Mouse (Mus musculus): ENCODE measurements around the gene Plet1.

- TF ChIP-seq CTCF (IDR thresholded peaks at IDR 0.05; ENCODE audit: extremely low read depth, insufficient read length, insufficient replicate concordance, low read depth, low read length) (no peak), POLR2A (IDR thresholded peaks at IDR 0.05; ENCODE audit: low read depth, low read length) (no peak)
These were observed 15.5 kb upstream of the Plet1 start for GRCm38 (mm10) chr9:50478826-50479225.

Measured in small intestine, adult 2 months (tissue).